Mouse (Mus musculus) CH12.LX (cell line): ENCODE measurements at regions not wholly inside any gene's neighbourhood (a gene's known extent, or its start where the extent isn't known, plus 50 kb on each side); places are given as distances from the start of the nearest gene placed in this dataset.

ENCODE experiments used
- DNase-seq: peaks from one replicate; pipeline ENCODE4 v3.0.0-alpha.2; 2013; ENCODE audit errors: extremely low read depth
- H3K27ac ChIP-seq: 2 replicates; pipeline ENCODE4 v1.5.1; 2012; ENCODE audit warnings: low read depth, mild to moderate bottlenecking, control low read depth, moderate library complexity; ENCODE audit not compliant: insufficient read depth
- H3K27me3 ChIP-seq: replicated peaks from 2 replicates; pipeline ENCODE3; 2012; ENCODE audit warnings: inconsistent platforms
- H3K36me3 ChIP-seq, 2 experiments: replicated peaks in 1 of 2; 2 replicates each; pipeline versions ENCODE3 to v1.6.1; 2012; ENCODE audit warnings: inconsistent platforms in 1 of 2, low read length in 1 of 2, mild to moderate bottlenecking in 1 of 2, mixed read lengths in 1 of 2, moderate library complexity in 1 of 2; ENCODE audit not compliant: control insufficient read depth in 1 of 2, insufficient read depth in 1 of 2
- H3K4me1 ChIP-seq, 2 experiments: 2 replicates each; pipeline ENCODE4 v1.6.1; 2012; ENCODE audit warnings: inconsistent platforms in 1 of 2, moderate library complexity in 1 of 2; ENCODE audit not compliant: insufficient read depth in 2 of 2, control insufficient read depth in 1 of 2
- H3K4me2 ChIP-seq: 2 replicates; pipeline ENCODE4 v1.6.1; 2012; ENCODE audit warnings: low read depth, mild to moderate bottlenecking, control low read depth; ENCODE audit not compliant: poor library complexity, insufficient read depth, severe bottlenecking
- H3K4me3 ChIP-seq, 3 experiments: fragments of 150-350 bp in 1 of 3; sonication (generic) in 1 of 3; replicated peaks in 1 of 3; 2 replicates each; pipeline versions ENCODE3 to v1.5.1; 2011 to 2012; ENCODE audit warnings: low read depth in 2 of 3, low read length in 2 of 3, mild to moderate bottlenecking in 2 of 3, moderate library complexity in 2 of 3, control low read depth in 1 of 3, improper control_type of control experiment in 1 of 3, inconsistent platforms in 1 of 3, mixed read lengths in 1 of 3; ENCODE audit not compliant: poor library complexity in 1 of 3
- H3K79me2 ChIP-seq: replicated peaks from 2 replicates; pipeline ENCODE4 v1.6.1; 2012; ENCODE audit warnings: mild to moderate bottlenecking, moderate library complexity; ENCODE audit not compliant: control insufficient read depth, poor library complexity, insufficient read depth, severe bottlenecking; ENCODE audit errors: extremely low read depth
- H3K9ac ChIP-seq: 2 replicates; pipeline ENCODE4 v1.6.1; 2012; ENCODE audit warnings: low read depth, mild to moderate bottlenecking, control low read depth, moderate library complexity; ENCODE audit not compliant: insufficient read depth
- H3K9me3 ChIP-seq: replicated peaks from 2 replicates; pipeline ENCODE3; 2012; ENCODE audit warnings: low read length, inconsistent platforms, mixed read lengths
- BHLHE40 ChIP-seq: IDR thresholded peaks from 2 replicates; pipeline ENCODE4 v1.6.1; 2011; ENCODE audit warnings: mild to moderate bottlenecking, low read depth, low read length, improper control_type of control experiment
- CHD1 ChIP-seq: IDR thresholded peaks from 2 replicates; pipeline ENCODE4 v1.6.1; 2012; ENCODE audit warnings: low read depth, low read length, improper control_type of control experiment, inconsistent platforms
- CHD2 ChIP-seq: IDR thresholded peaks from 2 replicates; pipeline ENCODE4 v1.6.1; 2011; ENCODE audit warnings: low read length, improper control_type of control experiment
- CTCF ChIP-seq, 2 experiments: IDR thresholded peaks in 1 of 2; conservative IDR thresholded peaks in 1 of 2; 2 replicates each; pipeline ENCODE4 v1.5.1; 2011 to 2012; ENCODE audit warnings: low read depth in 2 of 2, low read length in 2 of 2, improper control_type of control experiment in 1 of 2, inconsistent platforms in 1 of 2, mild to moderate bottlenecking in 1 of 2, moderate library complexity in 1 of 2
- EP300 ChIP-seq: IDR thresholded peaks from 2 replicates; pipeline ENCODE4 v1.6.1; 2011; ENCODE audit warnings: low read length, improper control_type of control experiment
- ETS1 ChIP-seq: conservative IDR thresholded peaks from 2 replicates; pipeline ENCODE4 v1.6.1; 2012; ENCODE audit warnings: low read depth, mild to moderate bottlenecking, inconsistent platforms, low read length, improper control_type of control experiment, moderate library complexity
- HCFC1 ChIP-seq: IDR thresholded peaks from 2 replicates; pipeline ENCODE4 v1.6.1; 2012; ENCODE audit warnings: low read depth, mild to moderate bottlenecking, inconsistent platforms, low read length, improper control_type of control experiment
- IRF4 ChIP-seq: IDR thresholded peaks from 2 replicates; pipeline ENCODE4 v1.6.1; 2014; ENCODE audit warnings: low read depth, mild to moderate bottlenecking, inconsistent platforms, low read length, improper control_type of control experiment
- JUN ChIP-seq: IDR thresholded peaks from 2 replicates; pipeline ENCODE4 v1.6.1; 2011; ENCODE audit warnings: low read depth, mild to moderate bottlenecking, low read length, improper control_type of control experiment, moderate library complexity; ENCODE audit not compliant: insufficient read depth
- MAFK ChIP-seq: IDR thresholded peaks from 2 replicates; pipeline ENCODE4 v1.6.1; 2011; ENCODE audit warnings: low read length, improper control_type of control experiment; ENCODE audit not compliant: insufficient replicate concordance
- MAX ChIP-seq: IDR thresholded peaks from 2 replicates; pipeline ENCODE4 v1.6.1; 2011; ENCODE audit warnings: low read length, improper control_type of control experiment
- MAZ ChIP-seq: IDR thresholded peaks from 2 replicates; pipeline ENCODE4 v1.6.1; 2012; ENCODE audit warnings: low read depth, mild to moderate bottlenecking, inconsistent platforms, low read length, improper control_type of control experiment, moderate library complexity
- MEF2A ChIP-seq: IDR thresholded peaks from 2 replicates; pipeline ENCODE4 v1.6.1; 2014; ENCODE audit warnings: low read depth, mild to moderate bottlenecking, inconsistent platforms, low read length, improper control_type of control experiment, borderline replicate concordance
- MXI1 ChIP-seq: IDR thresholded peaks from 2 replicates; pipeline ENCODE4 v1.6.1; 2011; ENCODE audit warnings: mild to moderate bottlenecking, low read depth, low read length, improper control_type of control experiment
- MYC ChIP-seq: IDR thresholded peaks from 2 replicates; pipeline ENCODE4 v1.6.1; 2011; ENCODE audit warnings: low read depth, mild to moderate bottlenecking, improper control_type of control experiment, low read length
- NRF1 ChIP-seq: IDR thresholded peaks from 2 replicates; pipeline ENCODE4 v1.6.1; 2014; ENCODE audit warnings: low read depth, mild to moderate bottlenecking, inconsistent platforms, low read length, improper control_type of control experiment, moderate library complexity
- PAX5 ChIP-seq: IDR thresholded peaks from 2 replicates; pipeline ENCODE4 v1.6.1; 2012; ENCODE audit warnings: low read length, inconsistent platforms, mixed read lengths
- POLR2AphosphoS2 ChIP-seq: IDR thresholded peaks from 2 replicates; pipeline ENCODE4 v1.6.1; 2011; ENCODE audit warnings: low read depth, low read length, improper control_type of control experiment
- RAD21 ChIP-seq: IDR thresholded peaks from 2 replicates; pipeline ENCODE4 v1.6.1; 2011; ENCODE audit warnings: low read depth, mild to moderate bottlenecking, low read length, improper control_type of control experiment, moderate library complexity
- RCOR1 ChIP-seq: conservative IDR thresholded peaks from 2 replicates; pipeline ENCODE4 v1.6.1; 2012; ENCODE audit warnings: low read depth, mild to moderate bottlenecking, inconsistent platforms, low read length, improper control_type of control experiment
- TBP ChIP-seq: conservative IDR thresholded peaks from 2 replicates; pipeline ENCODE4 v1.6.1; 2011; ENCODE audit warnings: low read depth, low read length, improper control_type of control experiment
- TCF12 ChIP-seq: IDR thresholded peaks from 2 replicates; pipeline ENCODE4 v1.6.1; 2014; ENCODE audit warnings: low read depth, mild to moderate bottlenecking, inconsistent platforms, low read length, improper control_type of control experiment
- UBTF ChIP-seq: IDR thresholded peaks from 2 replicates; pipeline ENCODE4 v1.6.1; 2012; ENCODE audit warnings: low read depth, mild to moderate bottlenecking, inconsistent platforms, low read length, improper control_type of control experiment, moderate library complexity
- USF1 ChIP-seq: IDR thresholded peaks from 2 replicates; pipeline ENCODE4 v1.6.1; 2014; ENCODE audit warnings: low read depth, mild to moderate bottlenecking, inconsistent platforms, low read length, improper control_type of control experiment
- USF2 ChIP-seq: conservative IDR thresholded peaks from 2 replicates; pipeline ENCODE4 v1.6.1; 2011; ENCODE audit warnings: low read depth, low read length, improper control_type of control experiment
- ZC3H11A ChIP-seq: IDR thresholded peaks from 2 replicates; pipeline ENCODE4 v1.6.1; 2012; ENCODE audit warnings: low read depth, mild to moderate bottlenecking, inconsistent platforms, low read length, improper control_type of control experiment
- ZKSCAN1 ChIP-seq: IDR thresholded peaks from 2 replicates; pipeline ENCODE4 v1.6.1; 2012; ENCODE audit warnings: low read depth, inconsistent platforms, low read length, improper control_type of control experiment, borderline replicate concordance
- ZNF384 ChIP-seq: IDR thresholded peaks from 2 replicates; pipeline ENCODE4 v1.6.1; 2012; ENCODE audit warnings: low read depth, low read length, improper control_type of control experiment, inconsistent platforms
- dilution Hi-C: fragments of 300-500 bp; cut with MboI; formaldehyde crosslinking; loops from 2 replicates; pipeline ENCODE4 v1.14.3; 2020; ENCODE audit warnings: low sequenced_read_pairs; ENCODE audit not compliant: extremely low pct_unique_long_range_greater_than_20kb, extremely low pct_ligation_motif_present
- in situ Hi-C: fragments of 300-500 bp; cut with MboI; formaldehyde crosslinking; loops from 3 replicates; pipeline ENCODE4 v1.14.3; 2019; ENCODE audit warnings: low sequenced_read_pairs, low pct_ligation_motif_present, low pct_unique_long_range_greater_than_20kb, mixed read lengths

- H3K36me3 ChIP-seq: no peaks in the 10 kb centered on the region
- no peak for DNase-seq
- TF ChIP-seq ZKSCAN1 (no peak), USF2 (no peak), ETS1 (no peak), ZNF384 (no peak), CTCF (conservative IDR thresholded peaks at IDR 0.05 in 1 of 2, IDR thresholded peaks at IDR 0.05 in 1 of 2; ENCODE audit: low read depth in 2 of 2, low read length in 2 of 2) (no peak), MXI1 (no peak), MYC (no peak), UBTF (no peak), EP300 (no peak), JUN (no peak), ZC3H11A (no peak), MAFK (no peak), NRF1 (no peak), POLR2AphosphoS2 (no peak), BHLHE40 (no peak), MAX (no peak), TCF12 (no peak), CHD2 (no peak), TBP (no peak)
- no peak overlapping the region for H3K9ac ChIP-seq
- dilution Hi-C loops (no loop called here), in situ Hi-C loops (no loop called here)
- no peaks in the 10 kb centered on the region for H3K79me2 ChIP-seq
- no peak overlapping the region for H3K4me2 ChIP-seq
- H3K27me3 ChIP-seq: no peaks in the 10 kb centered on the region
- H3K27ac ChIP-seq: no peak overlapping the region
- H3K4me3 ChIP-seq: no peak overlapping the region
- no peaks in the 10 kb centered on the region for H3K9me3 ChIP-seq
- H3K4me1 ChIP-seq: no peaks in the 10 kb centered on the region
These were observed 186.5 kb downstream of the Sec23a start for GRCm38 (mm10) chr12:58825139-58825921.

DNA sequence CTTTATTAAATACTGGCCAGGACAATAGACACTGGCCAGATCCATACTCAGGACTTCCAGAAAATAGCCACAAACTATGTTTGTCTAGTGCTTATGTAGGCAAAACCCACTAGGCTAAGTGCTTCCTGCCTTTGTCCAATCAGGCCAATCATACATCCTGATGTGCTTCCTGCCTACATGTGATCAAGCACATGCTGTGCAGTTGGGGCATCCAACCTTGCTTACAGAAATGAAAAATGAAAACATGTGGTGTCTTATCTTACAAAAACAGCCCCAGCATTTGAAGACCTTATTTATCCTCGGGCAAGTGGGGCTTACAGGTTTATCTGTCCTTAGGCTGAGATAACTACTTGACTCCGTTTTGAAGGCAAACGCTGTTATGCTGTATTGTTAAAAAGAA is 188.8 kb downstream of the Sec23a start:
- no peak overlapping the region for H3K4me3 ChIP-seq
- H3K27me3 ChIP-seq: no peaks in the 10 kb centered on the region
- H3K79me2 ChIP-seq: no peaks in the 10 kb centered on the region
- H3K27ac ChIP-seq: no peak overlapping the region
- TF ChIP-seq NRF1 (no peak), RCOR1 (no peak), UBTF (no peak), PAX5 (no peak), ZKSCAN1 (no peak), CHD2 (no peak), ZNF384 (no peak), USF1 (no peak), MAZ (no peak), MXI1 (no peak), IRF4 (no peak), MEF2A (no peak), HCFC1 (no peak), RAD21 (no peak), TBP (no peak), CTCF (conservative IDR thresholded peaks at IDR 0.05 in 1 of 2, IDR thresholded peaks at IDR 0.05 in 1 of 2; ENCODE audit: low read depth in 2 of 2, low read length in 2 of 2) (no peak), TCF12 (no peak), JUN (no peak), CHD1 (no peak)
- dilution Hi-C loops: no loop called here
- in situ Hi-C loops: loop anchor here (25.0 kb wide), 1 partner anchor 114 kb away; no protein-coding TSS in a partner anchor
- H3K4me1 ChIP-seq: no peaks in the 10 kb centered on the region
- H3K36me3 ChIP-seq: no peaks in the 10 kb centered on the region
- H3K9ac ChIP-seq: no peak overlapping the region
- DNase-seq: no peak
- no peak overlapping the region for H3K4me2 ChIP-seq
- H3K9me3 ChIP-seq: no peaks in the 10 kb centered on the region
